Mouse (Mus musculus): ENCODE results near the gene Ube2b. TPM values are rescaled to one million over a fixed set of nuclear protein-coding genes. Genes with fewer than 3 reads are reported as not detected.

Gene Ube2b
- polyA plus RNA-seq, 1 experiment from 2014 or later = 276 TPM

- Histone ChIP-seq H3K4me3 (ENCODE audit: low read depth, low read length) (no peak overlapping the region), H3K27me3 (replicated peaks; ENCODE audit: insufficient read depth, low read length) (no peaks in the 10 kb centered on the region), H3K36me3 (ENCODE audit: insufficient read depth, low read length) (no peaks in the 10 kb centered on the region), H3K4me1 (ENCODE audit: insufficient read depth, low read depth, low read length) (peaks cover 15% of the 10 kb centered on the region; the same call in 1 of the 2 replicates), H3K27ac (ENCODE audit: low read length) (no peak overlapping the region), H3K9ac (replicated peaks; ENCODE audit: low read depth) (no peak overlapping the region), H3K4me2 (replicated peaks; ENCODE audit: low read depth, low read length) (no peak overlapping the region), H3K9me3 (ENCODE audit: low read length) (no peaks in the 10 kb centered on the region)
- ATAC-seq = no peak
- TF ChIP-seq EP300 (IDR thresholded peaks at IDR 0.05) = no peak
- TF ChIP-seq CTCF (IDR thresholded peaks at IDR 0.05) = peak; percentile 25
- WGBS = 45% methylated on average over 5 of the region's 5 CpGs
- DNase-seq (ENCODE audit: low spot score) = no peak
Measured at GRCm38 (mm10) chr11:51935636-51936434, 64.7 kb downstream of the Ube2b start.

Other genes with a start within 250 kb of the Ube2b start
- 10.3 and 10.5 TPM in 2 replicates for gene Sec24a, start 237.1 kb downstream of the Ube2b start, polyA plus RNA-seq (2015; fragmentation: Nextera tagmentation; extraction: Ambion mirVana)
- gene Sar1b, start 237.1 kb downstream of the Ube2b start, polyA plus RNA-seq (2015; fragmentation: Nextera tagmentation; extraction: Ambion mirVana) = 121 and 125 TPM in 2 replicates
- gene Jade2, start 143.1 kb downstream of the Ube2b start, polyA plus RNA-seq (2015; fragmentation: Nextera tagmentation; extraction: Ambion mirVana) = 3.1 and 3.9 TPM in 2 replicates
- gene Cdkn2aipnl, start 33.1 kb downstream of the Ube2b start, polyA plus RNA-seq (2015; fragmentation: Nextera tagmentation; extraction: Ambion mirVana) = 55.9 and 56.9 TPM in 2 replicates
- 6.1 and 6.4 TPM in 2 replicates for gene Cdkl3, start 3.5 kb upstream of the Ube2b start, polyA plus RNA-seq (2015; fragmentation: Nextera tagmentation; extraction: Ambion mirVana)
- gene Ppp2ca, start 97.9 kb upstream of the Ube2b start, polyA plus RNA-seq (2015; fragmentation: Nextera tagmentation; extraction: Ambion mirVana) = 42.1 and 44.8 TPM in 2 replicates
- gene Olfr1373, start 144.8 kb upstream of the Ube2b start, polyA plus RNA-seq (2015; fragmentation: Nextera tagmentation; extraction: Ambion mirVana) = not detected in 2 replicates
- gene Olfr1371, start 213.2 kb upstream of the Ube2b start, polyA plus RNA-seq (2015; fragmentation: Nextera tagmentation; extraction: Ambion mirVana) = not detected in 2 replicates
- gene Skp1a, start 231.2 kb upstream of the Ube2b start, polyA plus RNA-seq (2015; fragmentation: Nextera tagmentation; extraction: Ambion mirVana) = 552 and 571 TPM in 2 replicates